Mouse (Mus musculus): ENCODE measurements around the gene Kifc5b.
"Not testable (repeated sequence)": the region's sequence is repeated elsewhere in the genome, so short reads cannot be mapped to it uniquely, and the experiment has no call there.

The Kifc5b gene

GRCm38 (mm10) chr17:26919516-26919915, 2.6 kb downstream of the Kifc5b start:
- not testable (repeated sequence) for DNase-seq

GRCm38 (mm10) chr17:26922368-26922767, 5.5 kb downstream of the Kifc5b start:
- DNase-seq: not testable (repeated sequence)

GRCm38 (mm10) chr17:26925414-26925813, 8.5 kb downstream of the Kifc5b start:
- not testable (repeated sequence) for DNase-seq

- DNase-seq: peak in 1 of 2 experiments; percentile 35
Observed at GRCm38 (mm10) chr17:26931795-26932194, 14.9 kb downstream of the Kifc5b start.

- DNase-seq: peak; percentile 95 to 97
Observed at GRCm38 (mm10) chr17:26932839-26933398, 16.0 kb downstream of the Kifc5b start, which contains the start of gene Phf1. TSS of gene Phf1 (plus strand) at chr17:26933052.

GRCm38 (mm10) chr17:26933419-26933818, 16.5 kb downstream of the Kifc5b start:
- DNase-seq: no peak

- no peak for DNase-seq
Observed at GRCm38 (mm10) chr17:26933885-26934827, 17.3 kb downstream of the Kifc5b start.

- DNase-seq: no peak
Observed at GRCm38 (mm10) chr17:26935027-26935426, 18.1 kb downstream of the Kifc5b start.

- DNase-seq: no peak
Observed at GRCm38 (mm10) chr17:26936453-26936852, 19.6 kb downstream of the Kifc5b start.

- DNase-seq: peak in 1 of 2 experiments; percentile 8
Observed at GRCm38 (mm10) chr17:26936921-26937695, 20.2 kb downstream of the Kifc5b start.

GRCm38 (mm10) chr17:26937883-26938695, 21.2 kb downstream of the Kifc5b start:
- no peak for DNase-seq

- DNase-seq: peak in 1 of 2 experiments; percentile 38
Observed at GRCm38 (mm10) chr17:26938731-26939130, 21.8 kb downstream of the Kifc5b start.

- peak; percentile 99 to 100 for DNase-seq
Observed at GRCm38 (mm10) chr17:26939178-26939972, 22.5 kb downstream of the Kifc5b start, which contains the start of gene Cuta. TSS of gene Cuta (minus strand) at chr17:26939569.

- no peak for DNase-seq
Observed at GRCm38 (mm10) chr17:26939973-26940300, 23.0 kb downstream of the Kifc5b start.

- peak; percentile 55 to 68 for DNase-seq
Observed at GRCm38 (mm10) chr17:26941031-26941789, 24.3 kb downstream of the Kifc5b start, which contains the start of gene Syngap1. TSS of gene Syngap1 (plus strand) at chr17:26941253.

GRCm38 (mm10) chr17:26941841-26942570, 25.1 kb downstream of the Kifc5b start:
- no peak for DNase-seq

- no peak for DNase-seq
Observed at GRCm38 (mm10) chr17:26945824-26946495, 29.1 kb downstream of the Kifc5b start.

GRCm38 (mm10) chr17:26946567-26946966, 29.7 kb downstream of the Kifc5b start:
- DNase-seq: peak; percentile 81 to 88
